Mouse (Mus musculus): ENCODE data around the gene Twist1. TPM values are rescaled to one million over a fixed set of nuclear protein-coding genes. Genes with fewer than 3 reads are reported as not detected.

Gene Twist1
- polyA plus RNA-seq, 1 experiment from 2014 or later = 1.7 TPM

DNA sequence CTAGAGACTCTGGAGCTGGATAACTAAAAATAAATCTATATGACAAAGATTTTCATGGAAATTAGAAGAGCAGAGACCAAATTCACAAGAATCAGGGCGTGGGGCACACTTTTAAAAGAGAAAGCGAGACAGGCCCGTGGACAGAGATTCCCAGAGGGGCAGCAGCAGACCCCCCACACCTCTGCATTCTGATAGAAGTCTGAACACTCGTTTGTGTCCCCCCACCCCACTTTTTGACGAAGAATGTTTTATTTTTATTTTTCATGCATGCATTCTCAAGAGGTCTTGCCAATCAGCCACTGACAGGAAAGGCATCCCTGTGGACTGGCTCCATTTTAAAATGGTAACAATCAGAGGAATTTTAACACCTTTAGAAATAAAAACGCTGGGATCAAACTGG, 1.7 kb downstream of the Twist1 start:
- Histone ChIP-seq H3K9ac (replicated peaks) (no peak overlapping the region), H3K4me3 (replicated peaks) (peak overlapping the region; percentile 52), H3K27ac (no peak overlapping the region), H3K4me1 (replicated peaks) (peaks cover 32% of the 10 kb centered on the region), H3K36me3 (no peaks in the 10 kb centered on the region), H3K9me3 (no peaks in the 10 kb centered on the region), H3K27me3 (peaks cover 92% of the 10 kb centered on the region), H3K4me2 (replicated peaks) (peak overlapping the region; percentile 81; the same call in 1 of the 2 replicates)
- no peak for ATAC-seq
- 2% methylated on average over 6 of the region's 6 CpGs for WGBS

DNA sequence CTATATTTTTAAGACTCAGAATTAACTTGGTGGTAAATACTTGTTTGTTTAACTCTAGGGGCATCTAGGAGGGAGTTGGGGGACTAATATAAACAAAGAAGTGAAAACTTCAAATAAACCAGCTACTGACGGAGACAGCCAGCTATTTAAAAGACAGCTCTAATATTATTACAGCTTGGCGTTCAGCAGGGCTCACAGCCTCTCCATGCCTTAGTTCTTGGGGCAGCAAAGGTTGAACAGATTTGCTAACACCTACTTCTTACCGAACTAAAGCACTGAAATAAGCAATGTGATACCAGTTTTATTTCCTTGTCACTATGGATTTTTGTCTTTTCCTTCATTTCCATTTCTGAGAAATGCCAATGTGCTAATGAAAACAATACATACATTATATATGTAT, 2.4 kb downstream of the Twist1 start:
- Histone ChIP-seq H3K9ac (replicated peaks) (no peak overlapping the region), H3K4me2 (replicated peaks) (no peak overlapping the region), H3K4me3 (replicated peaks) (no peak overlapping the region), H3K9me3 (no peaks in the 10 kb centered on the region), H3K4me1 (replicated peaks) (peaks cover 32% of the 10 kb centered on the region), H3K36me3 (no peaks in the 10 kb centered on the region), H3K27ac (no peak overlapping the region), H3K27me3 (peaks cover 93% of the 10 kb centered on the region)
- ATAC-seq = no peak
- 5% methylated on average over 3 of the region's 3 CpGs for WGBS

DNA sequence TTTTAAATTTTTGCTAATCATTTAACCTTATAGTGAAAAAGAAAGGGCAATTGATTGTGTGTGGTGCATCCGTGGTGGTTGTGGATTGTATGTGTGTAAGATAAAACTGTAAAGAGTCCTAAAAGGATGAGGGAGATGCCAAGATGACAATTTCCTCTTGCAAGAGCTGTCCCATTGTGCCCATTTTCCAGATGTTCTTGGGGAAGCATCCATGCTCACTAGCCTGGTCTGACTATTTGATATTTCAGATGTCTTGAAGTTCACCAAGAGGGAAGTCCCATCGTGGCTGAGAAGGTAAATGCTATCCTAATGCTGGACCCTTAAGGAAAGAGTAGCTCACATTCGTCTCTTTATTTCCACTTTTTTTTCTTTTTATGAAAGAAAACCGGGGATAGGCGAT, 3.5 kb downstream of the Twist1 start:
- Histone ChIP-seq H3K36me3 (no peaks in the 10 kb centered on the region), H3K9me3 (no peaks in the 10 kb centered on the region), H3K4me1 (replicated peaks) (peaks cover 30% of the 10 kb centered on the region), H3K27me3 (peaks cover 93% of the 10 kb centered on the region), H3K27ac (no peak overlapping the region), H3K9ac (replicated peaks) (no peak overlapping the region), H3K4me3 (replicated peaks) (no peak overlapping the region), H3K4me2 (replicated peaks) (no peak overlapping the region)
- no peak for ATAC-seq
- 13% methylated on average over 5 of the region's 5 CpGs for WGBS

DNA sequence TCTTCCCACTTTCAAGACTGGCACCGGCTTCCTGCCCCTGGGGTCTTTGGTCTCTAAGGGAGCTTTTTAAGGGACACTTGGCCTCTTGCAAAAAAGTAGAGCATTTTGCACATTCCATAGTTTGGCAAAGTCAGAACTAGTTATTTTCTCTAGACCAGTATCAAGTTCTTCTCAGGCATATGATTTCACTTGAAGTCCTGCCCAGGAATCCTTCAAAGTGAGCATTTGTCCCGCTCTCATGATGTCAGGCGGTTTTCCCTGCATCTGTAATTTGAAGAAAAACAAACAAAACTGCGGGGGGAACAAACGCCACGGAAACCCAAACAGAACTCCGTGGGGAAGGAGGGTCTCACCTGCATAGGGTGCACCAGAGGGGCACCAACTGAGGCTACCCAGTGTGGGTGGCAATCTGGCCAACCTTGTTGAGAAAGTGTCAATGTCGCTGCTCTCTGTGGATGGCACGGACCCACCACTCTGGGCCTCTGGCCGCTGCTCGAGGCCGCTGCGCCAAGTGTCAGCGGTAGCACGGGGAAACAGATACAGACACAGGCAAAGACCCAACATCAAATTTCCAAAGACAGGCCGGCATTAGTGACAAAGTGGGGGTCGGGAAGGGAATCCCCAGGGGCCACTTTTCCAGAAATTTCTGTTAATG, 4.8 kb downstream of the Twist1 start:
- Histone ChIP-seq H3K4me3 (replicated peaks) (no peak overlapping the region), H3K36me3 (no peaks in the 10 kb centered on the region), H3K9ac (replicated peaks) (no peak overlapping the region), H3K27ac (no peak overlapping the region), H3K4me1 (replicated peaks) (peaks cover 32% of the 10 kb centered on the region), H3K9me3 (no peaks in the 10 kb centered on the region), H3K4me2 (replicated peaks) (no peak overlapping the region), H3K27me3 (peaks cover 93% of the 10 kb centered on the region)
- no peak for ATAC-seq
- 1% methylated on average over 17 of the region's 17 CpGs for WGBS

DNA sequence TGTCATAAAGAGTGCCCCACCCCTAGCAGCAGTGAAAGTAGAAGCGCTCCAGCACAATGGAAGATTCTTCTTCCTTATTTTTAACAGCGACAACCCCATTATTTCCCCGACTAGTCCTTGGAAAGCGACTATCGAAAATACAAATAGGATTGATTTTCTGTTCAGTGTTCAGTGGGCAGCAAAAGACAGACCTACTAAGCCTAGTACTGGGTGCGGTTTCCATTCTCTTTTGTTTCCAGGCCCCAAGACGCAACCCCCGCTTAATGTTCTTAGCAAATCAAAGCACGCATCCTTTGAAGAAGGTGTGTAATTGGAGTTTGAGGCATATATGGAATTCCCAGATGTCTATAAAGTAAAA, 5.3 kb downstream of the Twist1 start:
- Histone ChIP-seq H3K9ac (replicated peaks) (no peak overlapping the region), H3K36me3 (no peaks in the 10 kb centered on the region), H3K4me3 (replicated peaks) (no peak overlapping the region), H3K27me3 (peaks cover 93% of the 10 kb centered on the region), H3K27ac (no peak overlapping the region), H3K9me3 (no peaks in the 10 kb centered on the region), H3K4me1 (replicated peaks) (peaks cover 32% of the 10 kb centered on the region), H3K4me2 (replicated peaks) (no peak overlapping the region)
- ATAC-seq = no peak
- 3% methylated on average over 9 of the region's 9 CpGs for WGBS

DNA sequence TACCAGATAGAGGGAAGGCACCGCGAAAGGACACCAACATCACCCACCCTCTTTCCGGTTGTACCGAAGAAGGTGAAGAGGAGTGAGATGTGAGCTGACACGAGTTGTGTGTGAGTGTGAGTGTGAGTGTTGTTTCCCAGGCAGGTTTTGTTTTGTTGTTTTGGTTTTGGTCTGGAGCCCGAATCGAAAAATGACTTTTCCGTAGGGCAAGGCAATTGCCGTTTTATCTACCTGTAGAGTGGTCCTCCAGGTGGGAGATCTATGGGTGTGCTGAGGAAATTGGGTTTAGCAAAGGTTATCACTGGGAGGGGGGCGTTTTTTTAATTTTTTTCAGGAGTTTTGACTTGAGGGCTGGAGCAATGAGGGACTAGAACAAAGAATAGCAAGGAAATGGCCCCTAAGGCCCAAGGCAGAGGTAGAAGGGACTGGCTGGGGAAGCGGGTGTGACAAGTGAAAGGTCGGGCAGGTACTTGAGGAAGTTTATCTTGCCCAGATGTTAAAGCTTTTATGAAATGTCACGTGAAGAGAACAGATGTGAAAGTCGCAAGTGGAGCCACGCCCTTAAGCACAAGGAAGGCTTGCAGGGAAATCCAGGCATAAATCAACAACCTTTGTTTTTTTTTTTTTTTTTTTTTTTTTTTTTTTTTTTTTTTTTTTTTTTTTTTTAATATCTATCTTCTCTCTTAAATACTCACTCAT, 6.3 kb downstream of the Twist1 start:
- H3K27me3 ChIP-seq = peaks cover 93% of the 10 kb centered on the region
- H3K9ac ChIP-seq (replicated peaks) = no peak overlapping the region
- 5% methylated on average over 15 of the region's 15 CpGs for WGBS
- H3K9me3 ChIP-seq = no peaks in the 10 kb centered on the region
- no peak overlapping the region for H3K27ac ChIP-seq
- H3K36me3 ChIP-seq = no peaks in the 10 kb centered on the region
- no peak overlapping the region for H3K4me3 ChIP-seq (replicated peaks)
- peaks cover 28% of the 10 kb centered on the region for H3K4me1 ChIP-seq (replicated peaks)
- no peak for ATAC-seq
- H3K4me2 ChIP-seq (replicated peaks) = no peak overlapping the region

DNA sequence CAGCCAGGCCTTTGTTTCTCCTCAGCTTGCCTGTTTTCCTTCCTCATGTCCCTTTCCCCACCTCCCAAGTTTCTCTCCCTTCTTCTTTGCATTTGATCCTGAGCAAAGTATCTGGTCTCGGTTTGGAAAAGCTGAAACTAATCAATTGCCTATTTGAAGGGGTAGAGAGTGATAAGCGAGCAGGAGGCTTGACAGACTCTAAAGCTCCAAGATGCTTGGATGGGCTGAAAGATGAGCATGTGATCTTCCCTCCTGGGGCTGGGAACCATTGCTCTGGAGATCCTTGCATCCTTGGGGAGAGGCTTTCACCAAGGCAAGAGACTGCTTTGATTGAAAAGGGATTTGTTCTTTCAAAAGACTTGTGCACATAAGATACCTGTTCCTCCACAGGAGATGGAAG, 7.0 kb downstream of the Twist1 start:
- 9% methylated on average over 2 of the region's 2 CpGs for WGBS
- Histone ChIP-seq H3K27me3 (peaks cover 93% of the 10 kb centered on the region), H3K9me3 (no peaks in the 10 kb centered on the region), H3K27ac (no peak overlapping the region), H3K36me3 (no peaks in the 10 kb centered on the region), H3K9ac (replicated peaks) (no peak overlapping the region), H3K4me1 (replicated peaks) (peaks cover 27% of the 10 kb centered on the region), H3K4me3 (replicated peaks) (no peak overlapping the region), H3K4me2 (replicated peaks) (no peak overlapping the region)
- ATAC-seq = no peak

DNA sequence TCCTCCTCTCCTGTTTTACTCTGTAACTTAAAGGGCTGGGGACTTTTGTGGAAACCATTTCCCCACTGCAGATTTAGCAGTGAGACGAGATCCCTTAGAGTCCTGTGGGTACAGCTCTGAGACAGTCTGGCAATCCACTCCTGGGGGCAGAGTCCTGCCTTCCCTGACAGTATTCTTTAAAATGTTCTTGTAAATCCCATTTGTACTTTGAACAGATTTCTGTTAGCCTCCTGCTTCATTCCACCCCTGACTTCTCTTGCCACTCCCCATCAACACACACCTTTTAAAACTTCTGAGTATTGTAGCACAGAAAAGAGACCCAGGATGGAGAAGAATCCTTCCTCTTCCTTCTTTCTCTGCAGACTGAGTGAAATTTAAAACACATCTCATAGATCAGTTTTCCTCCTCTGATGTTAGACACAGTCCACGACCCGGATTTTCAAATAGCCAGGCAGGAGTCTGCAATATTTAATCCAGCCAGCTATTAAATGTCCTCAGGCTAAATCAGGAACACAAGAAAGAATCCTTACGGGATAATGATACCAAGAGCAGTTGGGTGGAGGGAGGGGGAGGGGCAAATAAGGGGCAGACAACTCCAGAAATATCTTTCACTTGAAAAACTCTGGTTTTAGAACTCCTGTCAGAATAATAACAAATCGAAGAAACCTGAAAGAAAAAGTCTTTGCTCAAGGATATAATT, 8.3 kb downstream of the Twist1 start:
- WGBS = under 1% methylated on average over 5 of the region's 5 CpGs
- no peak for ATAC-seq

DNA sequence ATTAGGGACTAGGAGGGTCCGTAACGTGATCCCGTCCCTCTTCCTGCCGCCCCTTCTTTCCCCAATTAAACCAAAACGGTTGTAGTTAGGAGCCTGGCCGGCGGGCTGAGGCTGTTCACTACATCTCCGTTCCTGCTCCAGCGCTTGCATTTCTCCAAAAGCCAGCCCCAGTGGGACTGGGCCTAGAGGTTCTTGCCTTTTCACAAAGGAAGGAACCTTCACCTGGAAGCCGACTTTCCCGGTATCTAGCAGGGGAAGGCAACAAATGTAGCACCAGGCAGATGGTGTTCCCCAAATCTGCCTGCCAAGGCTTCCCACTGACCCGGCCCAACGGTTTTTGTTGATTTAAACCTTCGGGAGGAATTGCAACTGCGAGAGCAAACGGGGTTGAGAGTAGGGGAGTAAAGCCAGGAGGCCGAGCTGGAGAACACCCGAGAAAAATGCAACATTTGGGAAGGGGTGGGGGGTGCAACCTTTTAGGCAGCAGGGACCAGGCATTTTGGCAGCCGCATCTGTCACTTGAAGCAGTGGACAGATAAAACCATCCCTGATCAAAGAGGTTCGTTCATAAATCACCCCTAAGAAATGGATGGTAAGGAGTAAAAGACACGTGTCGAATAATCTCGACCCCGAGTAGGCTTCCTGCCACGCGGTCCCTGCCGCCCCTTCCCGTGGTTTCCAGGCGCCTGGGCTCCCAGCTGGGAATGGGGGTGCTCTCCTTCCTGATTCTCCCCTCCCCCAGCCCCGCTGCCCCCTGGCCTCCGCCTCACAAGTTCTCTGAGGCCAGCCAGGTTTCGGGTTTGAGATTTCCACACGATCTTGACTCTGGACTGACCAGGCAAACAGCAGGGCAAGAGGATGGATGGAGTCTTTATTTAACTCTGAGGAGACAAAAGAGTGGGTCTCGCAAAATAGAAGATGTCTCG, 9.3 kb downstream of the Twist1 start:
- Histone ChIP-seq H3K4me1 (replicated peaks) (peaks cover 27% of the 10 kb centered on the region), H3K27ac (no peak overlapping the region), H3K27me3 (peaks cover 97% of the 10 kb centered on the region), H3K9me3 (no peaks in the 10 kb centered on the region), H3K36me3 (no peaks in the 10 kb centered on the region), H3K9ac (replicated peaks) (no peak overlapping the region), H3K4me3 (replicated peaks) (peak overlapping the region; percentile 24), H3K4me2 (replicated peaks) (peak overlapping the region; percentile 47)
- WGBS = under 1% methylated on average over 35 of the region's 35 CpGs
- peak; percentile 17 for ATAC-seq

More for the DNA sequence above, 8.3 kb downstream of the Twist1 start:
- H3K9ac ChIP-seq (replicated peaks) = no peak overlapping the region
- no peaks in the 10 kb centered on the region for H3K36me3 ChIP-seq
- H3K27ac ChIP-seq = no peak overlapping the region
- no peak overlapping the region for H3K4me3 ChIP-seq (replicated peaks)
- peaks cover 27% of the 10 kb centered on the region for H3K4me1 ChIP-seq (replicated peaks)
- H3K4me2 ChIP-seq (replicated peaks) = no peak overlapping the region
- H3K9me3 ChIP-seq = no peaks in the 10 kb centered on the region
- H3K27me3 ChIP-seq = peaks cover 97% of the 10 kb centered on the region

DNA sequence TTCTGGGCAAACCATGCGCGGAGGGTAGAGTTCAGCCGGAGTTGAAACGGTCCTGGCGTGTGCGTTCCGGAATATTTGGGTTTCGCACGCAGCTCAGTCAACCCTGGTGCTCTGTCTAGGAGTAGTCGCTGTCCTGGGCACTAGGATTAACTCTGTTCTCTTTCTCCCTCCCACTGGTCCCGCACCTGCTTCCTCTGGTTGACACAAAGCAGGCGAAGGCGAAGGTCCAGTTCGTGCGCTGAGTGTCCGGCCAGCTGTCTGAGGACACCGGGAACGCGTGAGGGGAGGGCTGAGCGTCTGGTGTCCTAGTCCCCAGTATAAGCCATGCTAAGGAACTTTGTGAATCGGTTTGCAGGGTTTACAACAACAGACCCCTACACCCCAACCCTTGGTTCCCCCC, 10.0 kb downstream of the Twist1 start:
- no peak overlapping the region for H3K9ac ChIP-seq (replicated peaks)
- peaks cover 23% of the 10 kb centered on the region for H3K4me1 ChIP-seq (replicated peaks)
- no peaks in the 10 kb centered on the region for H3K9me3 ChIP-seq
- ATAC-seq = peak; percentile 73
- peak overlapping the region; percentile 47 for H3K4me2 ChIP-seq (replicated peaks)
- H3K36me3 ChIP-seq = no peaks in the 10 kb centered on the region
- H3K4me3 ChIP-seq (replicated peaks) = peak overlapping the region; percentile 24
- WGBS = under 1% methylated on average over 21 of the region's 21 CpGs
- H3K27me3 ChIP-seq = peaks cover 95% of the 10 kb centered on the region
- H3K27ac ChIP-seq = no peak overlapping the region

DNA sequence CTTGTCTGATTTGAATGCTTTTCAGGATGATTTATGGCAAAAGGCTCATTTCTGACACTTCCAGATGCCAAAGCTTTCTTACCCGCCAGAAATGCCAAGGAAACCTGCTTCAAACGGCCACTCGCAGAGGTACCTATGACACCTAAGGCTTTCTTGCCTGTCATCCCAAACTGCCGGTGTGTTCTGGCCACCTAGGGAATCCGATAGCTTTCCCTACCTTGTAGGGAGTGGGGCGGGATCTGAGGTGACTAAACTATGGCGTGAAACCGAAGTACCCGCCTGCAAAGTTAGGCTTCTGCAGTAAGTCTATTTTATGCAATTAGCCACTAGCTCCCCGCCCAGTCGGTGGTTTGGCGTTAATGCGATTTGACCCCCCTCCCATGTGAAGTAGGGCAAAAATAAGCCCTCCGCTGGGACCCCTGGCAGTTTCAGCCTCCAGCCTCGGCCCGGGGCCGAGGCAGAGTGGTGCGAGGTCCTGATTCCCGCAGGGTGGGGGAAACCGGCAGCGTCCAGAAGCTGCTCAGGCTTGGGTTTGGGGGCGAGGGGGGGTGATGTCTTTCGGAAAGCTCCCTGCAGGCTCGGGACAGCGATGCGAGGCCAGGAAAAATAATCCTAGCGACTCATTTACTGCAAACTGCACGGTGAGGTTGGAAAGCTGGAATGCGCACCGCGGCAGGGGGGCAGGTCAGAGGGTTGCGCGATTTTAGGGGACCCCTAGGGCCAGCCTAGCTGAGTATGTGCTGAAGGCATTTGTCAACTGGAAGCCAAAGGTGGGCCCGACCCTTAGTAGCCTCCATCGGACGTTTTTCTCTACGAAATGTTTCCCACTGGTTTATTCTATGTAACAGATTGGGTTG, 10.8 kb downstream of the Twist1 start:
- ATAC-seq = peak; percentile 28; the same call in 1 of the 2 replicates
- Histone ChIP-seq H3K27ac (no peak overlapping the region), H3K4me2 (replicated peaks) (peak overlapping the region; percentile 47), H3K9me3 (no peaks in the 10 kb centered on the region), H3K4me1 (replicated peaks) (peaks cover 22% of the 10 kb centered on the region), H3K9ac (replicated peaks) (no peak overlapping the region), H3K4me3 (replicated peaks) (peak overlapping the region; percentile 20), H3K27me3 (peaks cover 95% of the 10 kb centered on the region), H3K36me3 (no peaks in the 10 kb centered on the region)
- WGBS = under 1% methylated on average over 37 of the region's 37 CpGs
